Mouse (Mus musculus) cerebellum, adult 2 months (tissue): ENCODE results near the gene Vmn1r100.
"Not testable (repeated sequence)": the region's sequence is repeated elsewhere in the genome, so short reads cannot be mapped to it uniquely, and the experiment has no call there.

Experiments used
- CTCF ChIP-seq: fragments of 200-500 bp; IDR thresholded peaks from 2 replicates; pipeline ENCODE4 v1.5.1; 2011; ENCODE audit warnings: low read depth, mild to moderate bottlenecking, control low read depth, low read length, moderate library complexity, borderline replicate concordance; ENCODE audit not compliant: insufficient read depth
- POLR2A ChIP-seq: fragments of 200-500 bp; IDR thresholded peaks from 2 replicates; pipeline ENCODE4 v1.6.1; 2011; ENCODE audit warnings: low read length, control low read depth, borderline replicate concordance; ENCODE audit not compliant: insufficient read depth

GRCm38 (mm10) chr7:20375310-20375709 is 42.4 kb upstream of the Vmn1r100 start, which contains the start of gene Gm5728:
- not testable (repeated sequence) for TF ChIP-seq CTCF, POLR2A
